Mouse (Mus musculus) thymus, postnatal 0 days (tissue): Measurements from ENCODE around the gene Tmem220. TPM values are rescaled to one million over a fixed set of nuclear protein-coding genes. Genes with fewer than 3 reads are reported as not detected.
A peak's percentile ranks its signal among the peaks of the same experiment; 100 is the strongest.

Experiments
- DNase-seq: peaks from one replicate; pipeline ENCODE4 v3.0.0-alpha.2; 2015; ENCODE audit warnings: low spot score
- polyA plus RNA-seq: library from polyadenylated mRNA; unstranded; fragments of >200 nt; fragmentation: Nextera tagmentation; extraction: Ambion mirVana; gene quantifications from 2 replicates; pipeline ENCODE4 v1.2.1, GENCODE M21; 2015

The Tmem220 gene
- polyA plus RNA-seq: 0.50 and 0.60 TPM in 2 replicates

DNA sequence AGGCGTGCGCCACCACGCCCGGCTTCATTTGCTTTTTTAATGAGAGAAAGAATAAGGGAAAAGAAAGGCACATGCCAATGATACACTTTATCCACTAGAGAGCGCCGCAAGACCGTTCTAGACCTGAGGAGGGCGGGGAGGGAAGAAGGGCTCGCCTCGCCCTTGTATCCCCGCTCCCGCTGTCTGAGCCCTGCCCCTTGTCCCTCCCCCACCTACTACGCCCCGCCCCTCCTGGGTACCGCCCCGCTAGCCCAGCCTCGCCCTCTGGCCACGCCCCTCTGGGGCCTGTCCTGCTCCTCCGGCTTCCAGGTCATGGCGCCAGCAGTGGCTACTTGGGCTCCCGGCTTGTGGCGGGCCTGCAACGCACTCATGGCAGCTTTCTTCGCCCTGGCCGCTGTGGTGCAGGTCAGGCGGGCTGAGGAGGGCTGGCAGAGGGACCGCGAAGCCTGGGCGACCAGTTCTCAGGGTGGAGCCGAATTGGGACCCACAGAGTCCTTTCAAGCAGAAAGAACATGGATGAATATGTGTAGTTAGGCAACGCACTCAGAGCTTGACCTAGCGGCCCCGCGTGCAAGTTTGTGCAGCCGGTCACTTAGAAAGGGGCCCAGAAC lies at the start of gene Tmem220:
Tmem220 (plus strand) TSS at position 288 of the 611 bp plus-strand sequence.
- peak; percentile 94 for DNase-seq

- no peak for DNase-seq
Observed at GRCm38 (mm10) chr11:66975606-66976330, 49.2 kb upstream of the Tmem220 start.

DNA sequence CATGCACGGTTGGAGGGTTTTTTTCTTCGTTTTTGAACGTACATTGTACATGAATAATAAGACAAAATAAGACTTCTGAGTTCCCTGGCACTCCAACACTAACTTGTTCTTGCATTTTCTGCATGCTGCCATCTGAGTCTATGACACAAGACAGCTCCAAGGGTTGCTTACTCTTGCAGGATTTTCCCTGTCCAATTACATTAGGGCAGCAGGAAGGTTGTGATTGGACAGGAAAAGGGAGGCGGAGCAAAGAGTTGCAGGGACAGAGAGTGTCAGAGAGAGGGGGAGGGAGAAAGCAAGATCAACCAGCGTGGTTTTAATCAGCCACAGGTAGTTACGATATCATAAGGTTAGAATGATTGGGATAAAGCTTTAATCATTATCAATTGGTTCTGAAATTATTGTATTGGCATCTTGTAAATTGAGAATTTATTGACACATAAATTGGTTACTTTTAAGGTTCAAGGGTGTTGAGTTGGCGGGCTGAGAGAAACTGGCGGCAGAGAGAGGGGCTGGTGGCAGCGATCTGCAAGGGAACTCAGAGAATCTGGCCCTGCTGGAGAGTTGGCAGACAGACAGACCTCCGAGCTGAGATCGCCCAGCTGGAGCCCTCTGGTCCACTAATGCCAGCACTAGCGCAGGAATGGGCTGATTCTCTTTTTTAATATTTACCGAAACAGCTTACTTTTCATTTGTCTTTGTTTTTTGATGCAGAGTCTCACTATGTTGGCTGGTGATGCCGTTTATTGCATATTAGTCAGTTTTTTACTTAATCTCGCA lies 43.4 kb upstream of the Tmem220 start:
- no peak for DNase-seq

- DNase-seq: peak; percentile 6
Observed at GRCm38 (mm10) chr11:66982794-66983193, 42.2 kb upstream of the Tmem220 start.

DNA sequence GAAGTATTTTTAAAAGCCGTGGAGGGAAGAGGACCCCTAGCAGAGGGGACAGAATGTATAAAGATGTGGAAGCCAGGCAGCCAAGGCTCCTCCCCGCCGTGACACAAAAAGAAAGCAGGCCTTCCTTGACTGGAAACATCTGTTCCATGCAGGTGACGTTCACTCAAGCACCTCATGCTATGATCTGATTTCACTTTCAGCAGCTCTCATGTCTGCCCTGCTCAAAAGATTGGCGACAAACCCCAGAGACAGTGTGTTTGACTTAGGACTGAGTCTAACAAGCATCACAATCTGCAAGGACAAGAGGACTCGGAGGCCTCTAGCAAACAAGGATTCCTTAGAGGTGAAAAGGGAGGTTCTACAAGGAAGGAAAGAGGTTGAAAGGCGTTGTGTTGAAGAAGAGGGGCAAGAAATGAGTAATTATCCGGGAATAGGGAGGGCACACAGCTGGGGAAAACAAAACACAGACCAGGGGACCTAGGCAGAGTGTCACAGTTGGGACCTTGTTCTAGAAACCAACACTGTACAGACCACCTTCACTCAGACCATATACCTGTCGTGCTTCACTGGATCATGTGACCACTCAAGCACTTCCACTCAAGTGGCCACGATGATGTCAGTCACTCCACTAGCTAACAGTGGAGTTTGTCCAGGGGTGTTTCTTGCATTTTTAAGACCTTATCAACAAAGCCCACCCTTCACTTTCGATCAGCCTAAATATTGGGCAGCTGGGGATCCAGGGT lies 41.4 kb upstream of the Tmem220 start:
- DNase-seq: no peak

- peak; percentile 72 for DNase-seq
Observed at GRCm38 (mm10) chr11:66984165-66985135, 40.5 kb upstream of the Tmem220 start.

GRCm38 (mm10) chr11:66985136-66985702 lies 39.7 kb upstream of the Tmem220 start:
- DNase-seq: no peak

DNA sequence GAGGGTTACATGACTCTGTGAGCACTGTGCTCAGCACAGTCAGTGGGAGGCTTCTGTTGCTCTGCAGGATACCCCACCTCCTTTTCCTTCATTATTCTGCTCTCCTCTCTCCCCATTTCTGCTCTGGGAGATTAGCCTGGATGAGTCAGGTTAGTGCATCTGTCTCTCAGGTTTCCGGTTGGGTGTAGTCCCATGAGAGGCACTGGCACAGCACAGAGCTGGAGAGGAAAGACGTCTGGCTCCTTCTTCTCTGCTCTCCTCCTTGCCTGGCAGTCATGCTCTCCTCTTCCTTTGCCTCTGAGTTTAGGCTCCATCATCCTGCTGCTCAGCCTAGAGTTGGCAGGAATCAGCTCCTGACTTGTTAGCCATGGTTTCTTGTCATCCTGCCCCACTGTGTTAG lies 32.8 kb upstream of the Tmem220 start:
- no peak for DNase-seq

DNA sequence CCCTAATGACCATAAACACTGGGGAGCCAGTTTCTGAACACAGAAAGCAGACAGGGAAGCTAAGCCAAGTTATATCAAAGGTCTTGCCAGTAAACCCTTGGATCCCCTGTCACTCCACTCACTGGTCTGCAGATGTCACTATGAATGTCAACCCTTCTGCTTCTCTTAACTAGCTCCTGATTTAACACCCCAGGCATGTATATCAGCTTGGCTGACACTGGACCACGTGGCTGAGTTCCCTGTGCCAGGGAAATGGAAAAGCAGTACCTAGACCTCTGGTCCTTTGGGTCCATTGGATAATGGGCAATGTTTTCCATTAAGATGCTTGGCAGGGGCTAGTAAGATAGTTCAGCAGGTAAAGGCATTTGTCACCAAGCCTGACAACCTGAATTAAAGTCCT lies 31.3 kb upstream of the Tmem220 start:
- DNase-seq: no peak

DNA sequence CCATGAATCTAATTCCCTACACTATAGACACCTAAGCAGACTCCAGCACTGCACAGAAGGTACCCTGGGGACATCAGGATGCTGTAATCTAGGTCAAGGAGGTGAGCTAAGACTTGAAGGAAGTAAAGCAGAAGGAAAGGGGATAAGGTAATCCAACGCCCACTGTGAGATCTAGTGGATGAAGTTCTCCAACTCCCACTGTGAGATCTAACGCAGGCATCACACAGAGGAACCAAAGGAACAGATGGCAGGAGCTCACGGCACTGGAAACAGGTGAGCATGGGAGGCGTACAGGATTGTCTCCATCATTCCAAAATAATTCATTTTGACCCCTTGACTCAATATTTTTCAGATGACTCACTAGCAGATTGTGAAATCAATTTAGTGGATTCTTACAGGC lies 28.5 kb upstream of the Tmem220 start:
- no peak for DNase-seq

DNA sequence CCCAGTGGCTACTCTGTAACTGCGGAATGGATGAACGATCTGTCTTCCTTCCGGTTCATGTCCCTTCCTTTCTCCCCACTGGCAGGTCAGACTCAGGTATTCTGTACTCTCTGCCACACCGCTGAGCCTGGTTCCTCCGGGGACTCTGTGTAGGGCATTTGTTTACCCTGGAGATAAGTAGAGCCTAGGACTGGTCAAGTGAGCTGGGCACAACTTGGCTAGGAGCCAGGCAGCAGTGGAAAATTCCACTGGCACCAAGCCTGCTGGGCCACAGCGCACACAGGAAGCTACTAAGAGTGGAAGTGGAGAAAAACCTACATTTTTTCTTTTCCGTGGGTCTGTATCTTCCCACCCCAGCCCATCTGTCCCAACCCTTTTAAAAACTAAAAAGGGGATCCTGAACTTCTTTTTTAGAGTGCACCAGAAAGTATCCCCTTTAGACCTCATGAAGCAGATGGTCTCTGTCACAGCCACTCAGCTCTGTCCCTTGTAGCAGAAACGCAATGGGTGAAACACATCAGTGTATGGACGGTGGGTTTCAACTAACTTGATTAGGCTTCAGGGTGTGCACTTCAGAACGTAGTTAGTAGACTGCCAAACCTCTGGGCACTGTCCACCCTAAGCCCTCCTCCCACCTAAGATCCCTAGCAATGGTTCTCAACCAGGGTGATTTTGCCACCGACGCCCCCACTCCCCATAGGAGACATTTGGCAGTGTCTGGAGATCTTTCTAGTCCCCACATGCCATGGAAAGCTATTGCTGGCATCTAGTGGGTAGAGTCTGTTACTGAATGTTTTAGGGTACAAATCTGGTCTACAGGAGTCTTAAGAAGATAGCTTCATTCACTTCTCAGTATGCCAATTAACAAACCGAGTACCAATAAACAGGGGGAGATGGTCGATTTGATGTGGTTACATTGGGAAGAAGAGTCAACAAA lies 26.2 kb upstream of the Tmem220 start:
- no peak for DNase-seq

GRCm38 (mm10) chr11:67000671-67001070 lies 24.3 kb upstream of the Tmem220 start:
- no peak for DNase-seq

- DNase-seq: no peak
Observed at GRCm38 (mm10) chr11:67001717-67002116, 23.2 kb upstream of the Tmem220 start.

DNA sequence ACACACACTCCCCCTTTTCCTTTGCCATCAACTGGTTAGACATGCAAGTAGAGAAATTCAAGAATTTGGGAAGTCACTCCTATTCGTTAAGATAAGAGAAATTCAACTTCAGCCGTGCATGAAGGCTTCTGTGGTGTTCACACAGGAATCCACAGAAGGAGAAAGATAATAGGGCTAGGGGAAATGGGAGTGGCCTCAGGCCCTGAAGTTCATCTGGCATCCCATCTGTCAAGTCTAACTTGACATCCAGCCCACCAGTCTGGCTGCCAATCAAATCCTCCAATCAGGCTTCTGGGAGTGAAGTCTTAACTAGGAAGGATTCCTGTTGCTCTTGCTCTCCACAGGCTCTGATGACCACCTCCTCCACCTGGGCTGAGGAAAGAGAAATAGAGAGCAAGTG lies 22.0 kb upstream of the Tmem220 start:
- no peak for DNase-seq

- no peak for DNase-seq
Observed at GRCm38 (mm10) chr11:67007961-67008360, 17.0 kb upstream of the Tmem220 start.

DNA sequence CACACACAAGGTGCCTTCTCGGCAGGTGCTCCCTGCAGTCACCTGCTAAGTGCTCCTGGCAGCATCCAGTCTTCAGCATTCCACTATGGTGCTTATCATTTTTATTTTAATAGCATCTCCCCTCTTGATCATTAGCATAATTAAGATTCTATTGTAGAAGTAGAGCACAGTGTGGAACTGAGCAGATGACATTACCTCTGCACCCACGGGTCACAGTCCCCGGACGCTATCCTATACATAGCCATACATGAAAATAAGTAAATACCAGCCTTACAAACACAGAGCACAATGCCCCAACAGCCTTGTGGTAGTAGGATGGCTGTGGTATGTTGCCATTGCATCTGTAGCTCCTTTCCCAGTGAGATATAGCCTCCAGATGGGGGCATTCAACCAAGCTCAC lies 16.4 kb upstream of the Tmem220 start:
- DNase-seq: no peak

DNA sequence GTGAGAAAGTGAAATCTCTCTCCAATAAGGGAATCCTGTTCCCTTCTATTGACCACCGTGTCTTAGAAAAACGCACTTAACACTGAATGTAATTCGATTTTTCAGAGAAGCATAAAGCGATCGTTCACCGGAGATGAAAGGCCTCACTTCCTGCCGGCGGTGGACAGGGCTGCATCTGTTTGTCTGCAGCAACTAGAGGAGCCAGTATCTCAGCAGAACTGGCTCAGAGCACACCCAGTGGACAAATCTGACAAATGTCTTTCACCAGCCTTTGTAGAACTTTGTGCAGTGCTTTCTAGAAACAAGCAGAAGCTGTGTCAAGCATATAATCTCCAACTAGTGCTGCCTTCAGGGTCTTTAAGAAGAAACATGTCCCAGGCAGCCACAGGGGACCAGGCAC lies 14.5 kb upstream of the Tmem220 start:
- no peak for DNase-seq

- no peak for DNase-seq
Observed at GRCm38 (mm10) chr11:67011635-67012034, 13.3 kb upstream of the Tmem220 start.
